Mouse (Mus musculus): ENCODE measurements around the gene Arntl2.

DNA sequence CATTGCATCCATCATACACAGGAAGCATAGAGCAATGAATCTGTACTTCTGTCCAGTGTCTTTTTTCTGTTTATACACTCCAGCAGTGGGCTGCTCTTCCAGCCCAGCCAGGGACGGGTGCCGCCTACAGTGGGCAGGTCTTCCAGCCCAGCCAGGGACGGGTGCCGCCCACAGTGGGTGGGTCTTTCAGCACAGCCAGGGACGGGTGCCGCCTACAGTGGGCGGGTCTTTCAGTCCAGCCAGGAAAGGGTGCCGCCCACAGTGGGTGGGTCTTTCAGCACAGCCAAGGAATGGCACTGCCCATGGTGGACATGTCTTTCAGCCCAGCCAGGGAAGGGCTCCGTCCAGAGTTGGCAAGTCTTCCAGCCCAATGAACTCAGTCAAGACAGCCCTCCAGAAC, 59.3 kb downstream of the Arntl2 start:
- TF ChIP-seq CTCF (IDR thresholded peaks at IDR 0.05; ENCODE audit: insufficient read depth, low read depth, low read length) (no peak), POLR2A (IDR thresholded peaks at IDR 0.05; ENCODE audit: insufficient read depth, low read depth, low read length) (no peak)

All from olfactory bulb, adult 2 months (tissue).